Mouse (Mus musculus): ENCODE results near the gene Dhdh.
"Not testable (repeated sequence)": the region's sequence is repeated elsewhere in the genome, so short reads cannot be mapped to it uniquely, and the experiment has no call there.

Gene Dhdh

GRCm38 (mm10) chr7:45509912-45510787 is 21.5 kb upstream of the Dhdh start, which contains the start of gene Nucb1:
Nucb1 (minus strand) TSS chr7:45510406.
- DNase-seq (ENCODE audit: low spot score) = peak; percentile 91

GRCm38 (mm10) chr7:45509181-45509882 is 20.7 kb upstream of the Dhdh start:
- DNase-seq (ENCODE audit: low spot score) = no peak

- DNase-seq (ENCODE audit: low spot score) = no peak
These were observed 20.0 kb upstream of the Dhdh start for GRCm38 (mm10) chr7:45508561-45508960.

- DNase-seq (ENCODE audit: low spot score) = no peak
These were observed 19.0 kb upstream of the Dhdh start for GRCm38 (mm10) chr7:45507583-45507982.

GRCm38 (mm10) chr7:45498427-45498826 is 9.8 kb upstream of the Dhdh start:
- no peak for DNase-seq (ENCODE audit: low spot score)

GRCm38 (mm10) chr7:45494548-45494947 is 5.9 kb upstream of the Dhdh start:
- DNase-seq (ENCODE audit: low spot score) = no peak

GRCm38 (mm10) chr7:45492951-45493350 is 4.3 kb upstream of the Dhdh start:
- no peak for DNase-seq (ENCODE audit: low spot score)

GRCm38 (mm10) chr7:45492225-45492844 is 3.7 kb upstream of the Dhdh start:
- DNase-seq (ENCODE audit: low spot score) = no peak

GRCm38 (mm10) chr7:45491264-45491663 is 2.7 kb upstream of the Dhdh start:
- no peak for DNase-seq (ENCODE audit: low spot score)

GRCm38 (mm10) chr7:45490822-45491221 is 2.2 kb upstream of the Dhdh start:
- DNase-seq (ENCODE audit: low spot score) = no peak

GRCm38 (mm10) chr7:45489578-45489977 is 973 bp upstream of the Dhdh start:
- DNase-seq (ENCODE audit: low spot score) = no peak

GRCm38 (mm10) chr7:45487861-45488292 is 728 bp downstream of the Dhdh start:
- no peak for DNase-seq (ENCODE audit: low spot score)

- no peak for DNase-seq (ENCODE audit: low spot score)
These were observed 1.7 kb downstream of the Dhdh start, which contains the start of gene Gm45808 for GRCm38 (mm10) chr7:45486761-45487415. Gm45808 (minus strand) TSS chr7:45486811.

- no peak for DNase-seq (ENCODE audit: low spot score)
These were observed 2.4 kb downstream of the Dhdh start for GRCm38 (mm10) chr7:45486158-45486557.

GRCm38 (mm10) chr7:45484985-45485384 is 3.6 kb downstream of the Dhdh start:
- not testable (repeated sequence) for DNase-seq (ENCODE audit: low spot score)

- DNase-seq (ENCODE audit: low spot score) = no peak
These were observed 6.4 kb downstream of the Dhdh start for GRCm38 (mm10) chr7:45482166-45482565.

GRCm38 (mm10) chr7:45481374-45481927 is 7.2 kb downstream of the Dhdh start, which contains the start of gene Tulp2:
Tulp2 (plus strand) TSS chr7:45481877.
- peak; percentile 78 for DNase-seq (ENCODE audit: low spot score)

GRCm38 (mm10) chr7:45480310-45480709 is 8.3 kb downstream of the Dhdh start:
- DNase-seq (ENCODE audit: low spot score) = not testable (repeated sequence)

GRCm38 (mm10) chr7:45478774-45479173 is 9.8 kb downstream of the Dhdh start:
- DNase-seq (ENCODE audit: low spot score) = no peak

- no peak for DNase-seq (ENCODE audit: low spot score)
These were observed 11.6 kb downstream of the Dhdh start for GRCm38 (mm10) chr7:45477003-45477402.

- no peak for DNase-seq (ENCODE audit: low spot score)
These were observed 12.2 kb downstream of the Dhdh start for GRCm38 (mm10) chr7:45476453-45476852.
